Mouse (Mus musculus) kidney, postnatal 4 days (tissue): ENCODE data around the gene Mycbp2.

Experiments used
- DNase-seq, 2 experiments: peaks; one replicate each; pipeline ENCODE4 v3.0.0; 2021; ENCODE audit warnings: mixed read lengths in 2 of 2

Mycbp2 gene

DNA sequence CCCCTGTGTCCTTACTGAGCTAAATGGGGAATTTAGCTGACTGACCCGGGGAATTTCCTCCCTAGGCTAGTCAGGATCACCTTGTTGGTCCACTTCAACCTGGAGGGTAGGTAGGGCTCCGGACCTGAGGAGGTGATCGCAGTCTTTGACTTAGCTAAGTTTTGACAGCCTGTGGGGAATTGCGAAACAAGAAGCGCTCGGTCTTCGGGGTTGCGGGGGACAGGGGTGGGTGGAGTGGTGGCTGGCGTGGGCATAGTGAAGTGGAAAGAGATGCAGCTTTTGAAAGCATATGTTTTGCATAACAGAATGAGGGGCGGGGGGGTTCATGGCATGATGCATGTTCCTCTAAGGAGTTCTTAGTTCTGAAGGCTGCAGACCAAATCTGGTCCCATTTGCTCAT, 275.8 kb downstream of the Mycbp2 start:
- peak in 1 of 2 experiments; percentile 25 for DNase-seq

GRCm38 (mm10) chr14:103069864-103070611, 276.6 kb downstream of the Mycbp2 start, which contains the start of gene Cln5:
Gene Cln5, plus strand, starts transcription at chr14:103070216.
- DNase-seq, result peak; percentile 94 to 97

GRCm38 (mm10) chr14:103069465-103069863, 277.1 kb downstream of the Mycbp2 start:
- DNase-seq, result no peak

DNA sequence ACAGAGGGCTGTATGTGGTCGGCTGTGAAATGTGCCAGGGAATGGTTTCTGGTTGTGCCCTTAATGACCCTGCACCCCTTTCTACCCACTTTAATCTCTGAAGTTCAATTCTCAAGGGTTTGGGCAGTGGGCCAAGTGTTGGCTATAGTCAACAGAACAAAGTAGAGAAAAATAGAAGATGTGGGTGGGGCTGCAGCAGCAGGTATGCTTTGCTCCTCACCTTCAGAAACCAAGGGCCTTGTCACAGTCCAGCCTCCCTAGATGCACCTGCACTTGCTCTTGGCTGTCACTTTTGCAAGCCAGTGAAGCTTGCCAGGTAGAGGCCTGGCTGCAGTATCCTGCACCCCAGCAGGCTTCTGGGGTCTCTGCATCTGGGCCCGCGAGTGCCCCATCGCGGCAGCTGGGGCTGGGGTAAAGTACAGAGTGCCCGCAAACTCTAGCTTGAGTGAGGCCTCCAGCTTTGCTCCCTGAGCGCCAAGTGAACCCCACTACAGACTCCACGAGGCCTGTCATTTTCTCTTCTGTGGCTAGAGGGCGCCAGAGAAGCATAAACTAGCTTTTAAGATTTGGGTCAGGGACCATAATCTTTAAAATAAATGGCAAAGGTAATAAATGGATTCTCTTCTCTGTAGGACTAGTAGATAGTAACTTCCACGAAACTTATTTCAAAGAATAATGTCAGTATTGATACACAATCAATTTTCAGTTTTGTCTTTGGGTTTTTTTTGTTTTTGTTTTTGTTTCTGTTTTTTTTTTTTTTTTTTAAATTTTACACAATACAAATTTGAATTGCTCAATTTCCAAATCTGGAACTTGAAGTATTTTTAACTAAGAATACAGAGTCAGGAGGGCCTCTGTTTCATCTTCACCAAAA, 281.1 kb downstream of the Mycbp2 start:
- DNase-seq, result peak; percentile 87
